Mouse (Mus musculus): ENCODE measurements around the gene Chil5.
"Not testable (repeated sequence)": the region's sequence is repeated elsewhere in the genome, so short reads cannot be mapped to it uniquely, and the experiment has no call there.

The Chil5 gene

GRCm38 (mm10) chr3:106032781-106033180, at the start of gene Chil5:
Chil5 (minus strand) TSS chr3:106032814.
- DNase-seq, result peak; percentile 10

GRCm38 (mm10) chr3:106074824-106075223, 42.2 kb upstream of the Chil5 start:
- no peak for DNase-seq

- no peak for DNase-seq
Measured at GRCm38 (mm10) chr3:106070994-106071393, 38.4 kb upstream of the Chil5 start.

- not testable (repeated sequence) for DNase-seq
Measured at GRCm38 (mm10) chr3:106067707-106068106, 35.1 kb upstream of the Chil5 start.

GRCm38 (mm10) chr3:106057966-106058365, 25.4 kb upstream of the Chil5 start:
- peak; percentile 37 for DNase-seq

GRCm38 (mm10) chr3:106051896-106052295, 19.3 kb upstream of the Chil5 start:
- DNase-seq, result no peak

- no peak for DNase-seq
Measured at GRCm38 (mm10) chr3:106040306-106040705, 7.7 kb upstream of the Chil5 start.

GRCm38 (mm10) chr3:106024135-106024534, 8.5 kb downstream of the Chil5 start:
- DNase-seq, result no peak

GRCm38 (mm10) chr3:106021840-106022239, 10.8 kb downstream of the Chil5 start:
- no peak for DNase-seq

GRCm38 (mm10) chr3:106014546-106014945, 18.1 kb downstream of the Chil5 start, which contains the start of gene Pifo:
Pifo (minus strand) TSS chr3:106014646.
- no peak for DNase-seq

GRCm38 (mm10) chr3:106003360-106003759, 29.3 kb downstream of the Chil5 start:
- DNase-seq, result not testable (repeated sequence)

- DNase-seq, result peak; percentile 15
Measured at GRCm38 (mm10) chr3:106001416-106002370, 30.9 kb downstream of the Chil5 start.

GRCm38 (mm10) chr3:106000707-106001375, 31.8 kb downstream of the Chil5 start:
- DNase-seq, result no peak

- DNase-seq, result no peak
Measured at GRCm38 (mm10) chr3:105994730-105995129, 37.9 kb downstream of the Chil5 start.

- DNase-seq, result peak; percentile 33
Measured at GRCm38 (mm10) chr3:105991653-105992283, 40.8 kb downstream of the Chil5 start.

GRCm38 (mm10) chr3:105989611-105990010, 43.0 kb downstream of the Chil5 start:
- not testable (repeated sequence) for DNase-seq

GRCm38 (mm10) chr3:105974174-105974573, 58.4 kb downstream of the Chil5 start:
- DNase-seq, result no peak

- DNase-seq, result no peak
Measured at GRCm38 (mm10) chr3:105973411-105973810, 59.2 kb downstream of the Chil5 start, which contains the start of gene Ovgp1. Ovgp1 (plus strand) TSS chr3:105973711.

GRCm38 (mm10) chr3:105971831-105972446, 60.7 kb downstream of the Chil5 start:
- no peak for DNase-seq
